In genomic region chr2:5429921-5430320, GRCm38 (mm10) we compare ENCODE assay signal across 18 mouse cellular contexts.
DNase-seq lines count a peak whose midpoint lies in the region; ATAC-seq lines count a peak whose summit lies in the region.
"Had no signal": no experiment of that assay in that cellular context is flagged by ENCODE, and none has a peak within 500 bp of the region (broad histone marks: within the 10 kb centered on the region; RNA-seq: fewer than 3 reads in every experiment).

No protein-coding gene starts in this region.

- DNase-seq in frontal cortex, postnatal 25 days (ENCODE audit: low spot score in 2 of 2), result no peak
- DNase-seq in layer of hippocampus, adult 8-10 months (ENCODE audit: low spot score in 2 of 2), result peak; percentile 21 to 28
- no peak for DNase-seq in layer of hippocampus, postnatal 25 days (ENCODE audit: extremely low spot score in 1 of 2, low spot score in 1 of 2)
- DNase-seq in right cerebral cortex, adult 18-20 months, result peak; percentile 56
- DNase-seq in right cerebral cortex, postnatal 10 days (ENCODE audit: low spot score in 2 of 2), result no peak
- no peak for DNase-seq in heart, postnatal 36 days
- DNase-seq: adrenal gland, postnatal 25 days; cerebellum, adult 18-20 months; cerebellum, postnatal 10 days; gastrocnemius, postnatal 14 days; kidney, adult 18-20 months; kidney, postnatal 25 days; lung, embryonic 14.5 days; lung, postnatal 14 days; spleen, adult 18-20 months; thymus, postnatal 14 days had no signal

- intact Hi-C loops in heart, postnatal 36 days (cut with DNase I), result no loop called here

- ATAC-seq in frontal cortex, adult (ENCODE audit: low TSS enrichment), result peak; percentile 87
- ATAC-seq: forebrain, embryonic 15.5 days had no signal

Comparison
In these comparisons a context has a peak if more than half of its experiments do, and no peak if none do; other contexts are left out.
1. DNase-seq: peak in layer of hippocampus, adult 8-10 months (2 of 2) and right cerebral cortex, adult 18-20 months (single experiment); none in frontal cortex, postnatal 25 days (0 of 2), layer of hippocampus, postnatal 25 days (0 of 2), right cerebral cortex, postnatal 10 days (0 of 2) and heart, postnatal 36 days (0 of 2).